Mouse (Mus musculus) heart, adult 2 months (tissue): ENCODE results near the gene Acp4. TPM values are rescaled to one million over a fixed set of nuclear protein-coding genes. Genes with fewer than 3 reads are reported as not detected.

ENCODE experiments used
- DNase-seq, 2 experiments: peaks; one replicate each; pipeline ENCODE4 v3.0.0; 2021
- H3K27ac ChIP-seq: fragments of 200-600 bp; 2 replicates; pipeline ENCODE4 v1.8.1; 2022
- H3K27me3 ChIP-seq: fragments of 200-500 bp; 2 replicates; pipeline ENCODE4 v1.6.1; 2012; ENCODE audit warnings: mild to moderate bottlenecking, low read length, inconsistent platforms, mixed read lengths; ENCODE audit not compliant: control insufficient read depth, insufficient read depth
- H3K36me3 ChIP-seq: fragments of 200-500 bp; 2 replicates; pipeline ENCODE4 v1.6.1; 2012; ENCODE audit warnings: low read length, inconsistent platforms; ENCODE audit not compliant: control insufficient read depth, insufficient read depth
- H3K4me1 ChIP-seq: fragments of 200-500 bp; 2 replicates; pipeline ENCODE4 v1.6.1; 2011; ENCODE audit warnings: low read length; ENCODE audit not compliant: control insufficient read depth, insufficient read depth
- H3K4me3 ChIP-seq: fragments of 200-600 bp; 2 replicates; pipeline ENCODE4 v1.8.1; 2022
- H3K79me2 ChIP-seq: fragments of 200-500 bp; replicated peaks from 2 replicates; pipeline ENCODE4 v1.6.1; 2012; ENCODE audit warnings: mild to moderate bottlenecking, inconsistent platforms, low read length, moderate library complexity, mixed read lengths; ENCODE audit not compliant: control insufficient read depth, insufficient read depth
- H3K9ac ChIP-seq: fragments of 200-500 bp; 2 replicates; pipeline ENCODE4 v1.6.1; 2012; ENCODE audit warnings: low read depth, mild to moderate bottlenecking, control low read depth, inconsistent platforms, low read length, mixed read lengths
- CTCF ChIP-seq: fragments of 200-600 bp; IDR thresholded peaks from 2 replicates; pipeline ENCODE4 v1.8.1; 2022; ENCODE audit warnings: antibody characterized with exemption, mild to moderate bottlenecking, moderate library complexity
- EP300 ChIP-seq: fragments of 200-500 bp; IDR thresholded peaks from 2 replicates; pipeline ENCODE4 v1.6.1; 2011; ENCODE audit warnings: low read depth, low read length, control low read depth; ENCODE audit not compliant: insufficient read depth
- POLR2A ChIP-seq: fragments of 200-500 bp; IDR thresholded peaks from 2 replicates; pipeline ENCODE4 v1.6.1; 2011; ENCODE audit warnings: mild to moderate bottlenecking, low read depth, low read length, control low read depth; ENCODE audit not compliant: insufficient read depth
- WGBS: fragments of 180-500 bp; shearing (Covaris S2); methylation state at CpG from one replicate; pipeline ENCODE4 v1.1.7; 2018; 5-methylcytosine and 5-hydroxymethylcytosine counted together
- intact Hi-C: fragments of 180-260 bp; cut with DNase I; formaldehyde crosslinking; loops from one replicate; pipeline ENCODE4 v1.15.1; 2025
- polyA plus RNA-seq: library from polyadenylated mRNA; depleted of rRNA; stranded (reverse); fragments of >200 nt; gene quantifications from 2 replicates; pipeline ENCODE4 v1.2.3, GENCODE M21; 2012
- total RNA-seq, 2 experiments: library from RNA; stranded (reverse); gene quantifications; 2 replicates each; pipeline ENCODE4 v1.2.3; 2021

Gene Acp4
- total and polyA plus RNA-seq, 3 experiments, result not detected

DNA sequence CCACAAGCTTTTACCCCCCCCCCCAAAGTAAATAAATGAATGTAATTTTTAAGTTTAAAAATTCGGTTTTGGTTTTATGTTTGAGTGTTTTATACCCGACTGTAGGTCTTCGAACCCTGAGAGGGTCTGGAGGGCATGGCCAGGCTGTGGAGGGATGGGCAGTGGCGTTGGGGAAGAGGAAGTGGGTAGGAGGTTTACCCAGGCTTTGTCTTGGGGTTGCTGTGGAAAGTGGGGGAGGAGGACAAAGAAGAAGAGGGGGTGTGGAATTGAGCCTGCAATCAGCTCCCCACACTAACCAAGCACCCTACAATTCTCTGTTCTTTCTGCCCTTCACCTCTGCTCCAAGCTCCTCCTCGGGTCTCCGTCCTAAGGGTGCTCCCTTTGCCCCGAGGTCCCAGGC, 15.4 kb upstream of the Acp4 start:
- no peaks in the 10 kb centered on the region for H3K4me1 ChIP-seq
- 79% methylated on average over 7 of the region's 7 CpGs for WGBS
- TF ChIP-seq CTCF, result no peak
- no peak for TF ChIP-seq POLR2A
- no peak for TF ChIP-seq EP300
- no peaks in the 10 kb centered on the region for H3K36me3 ChIP-seq
- intact Hi-C loops, result no loop called here
- H3K27me3 ChIP-seq, result no peaks in the 10 kb centered on the region; the same call in 1 of the 2 replicates
- no peak overlapping the region for H3K4me3 ChIP-seq
- no peak for DNase-seq
- H3K27ac ChIP-seq, result no peak overlapping the region
- no peak overlapping the region for H3K9ac ChIP-seq
- H3K79me2 ChIP-seq, result no peaks in the 10 kb centered on the region

DNA sequence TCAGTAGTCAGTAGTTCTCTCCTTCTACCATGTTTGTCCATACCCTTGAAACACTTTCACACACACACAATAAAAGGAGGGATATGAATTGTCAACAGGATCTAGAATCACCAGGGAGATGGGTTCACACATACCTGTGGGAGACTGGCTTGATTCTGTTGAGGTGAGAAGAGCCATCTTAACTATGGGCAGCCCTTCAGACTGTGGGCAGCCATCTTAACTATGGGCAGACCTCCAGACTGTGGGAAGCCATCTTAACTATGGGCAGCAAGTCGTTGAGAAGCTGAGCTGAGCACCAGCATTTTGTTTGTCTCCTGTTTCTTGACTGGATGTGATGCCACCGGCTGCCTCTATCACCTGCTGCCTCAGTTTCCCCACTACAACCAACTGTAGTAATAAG, 14.1 kb upstream of the Acp4 start:
- DNase-seq, result no peak
- Histone ChIP-seq H3K27me3 (no peaks in the 10 kb centered on the region; the same call in 1 of the 2 replicates), H3K4me3 (no peak overlapping the region), H3K4me1 (no peaks in the 10 kb centered on the region), H3K9ac (no peak overlapping the region), H3K79me2 (no peaks in the 10 kb centered on the region), H3K27ac (no peak overlapping the region), H3K36me3 (no peaks in the 10 kb centered on the region)
- WGBS, result 75% methylated on average over 2 of the region's 2 CpGs
- intact Hi-C loops, result no loop called here
- TF ChIP-seq POLR2A (no peak), CTCF (no peak), EP300 (no peak)

DNA sequence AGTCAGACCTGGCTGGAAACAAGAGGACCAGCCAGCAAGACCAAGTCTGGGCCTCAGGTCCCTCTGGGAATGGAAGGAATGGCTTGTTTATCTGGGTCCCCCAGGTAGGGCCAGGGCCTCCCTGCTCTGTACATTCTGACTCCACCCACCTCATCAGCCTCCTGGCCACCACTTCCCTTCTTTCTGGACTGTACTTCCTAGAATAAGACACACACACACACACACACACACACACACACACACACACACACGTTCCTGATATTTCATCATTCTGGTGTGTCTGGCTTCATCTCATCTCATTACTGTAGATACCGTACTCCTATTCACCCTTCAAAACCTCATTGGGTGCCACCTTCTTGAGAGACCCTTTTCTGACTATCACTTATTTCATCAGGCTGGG, 12.2 kb upstream of the Acp4 start:
- TF ChIP-seq EP300, result no peak
- H3K9ac ChIP-seq, result no peak overlapping the region
- intact Hi-C loops, result loop anchor here (10.0 kb wide), 1 partner anchor 385 kb away; no protein-coding TSS in a partner anchor
- H3K36me3 ChIP-seq, result no peaks in the 10 kb centered on the region
- H3K79me2 ChIP-seq, result no peaks in the 10 kb centered on the region
- H3K4me1 ChIP-seq, result no peaks in the 10 kb centered on the region
- 65% methylated on average over 2 of the region's 2 CpGs for WGBS
- H3K4me3 ChIP-seq, result no peak overlapping the region
- H3K27ac ChIP-seq, result no peak overlapping the region
- no peaks in the 10 kb centered on the region; the same call in 1 of the 2 replicates for H3K27me3 ChIP-seq
- no peak for DNase-seq

DNA sequence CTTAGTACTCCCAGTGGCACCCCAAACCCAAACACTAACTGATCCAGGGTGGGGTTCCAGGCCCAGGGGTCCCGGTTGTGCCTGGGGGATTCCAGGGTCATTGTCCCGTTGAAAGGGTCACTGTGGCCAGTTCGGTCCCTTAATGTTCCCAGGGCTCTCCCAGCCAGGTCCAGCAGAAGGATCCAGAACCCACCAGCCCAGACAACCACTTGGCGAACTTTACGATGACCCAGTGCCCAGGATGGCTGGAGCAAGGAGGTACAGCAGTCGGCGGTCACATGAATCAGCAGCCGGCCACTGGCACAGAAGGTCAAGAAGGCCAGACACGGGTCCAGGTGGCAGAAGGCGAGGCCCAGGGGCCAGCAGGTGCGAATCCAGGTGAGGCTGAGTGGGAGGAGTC, 10.9 kb upstream of the Acp4 start:
- no peaks in the 10 kb centered on the region for H3K36me3 ChIP-seq
- H3K27ac ChIP-seq, result no peak overlapping the region
- no peaks in the 10 kb centered on the region for H3K4me1 ChIP-seq
- DNase-seq, result no peak
- H3K79me2 ChIP-seq, result no peaks in the 10 kb centered on the region
- 79% methylated on average over 11 of the region's 11 CpGs for WGBS
- intact Hi-C loops, result loop anchor here (10.0 kb wide), 1 partner anchor 387 kb away; no protein-coding TSS in a partner anchor
- H3K27me3 ChIP-seq, result no peaks in the 10 kb centered on the region
- no peak for TF ChIP-seq POLR2A
- no peak for TF ChIP-seq EP300
- no peak for TF ChIP-seq CTCF
- no peak overlapping the region for H3K9ac ChIP-seq
- H3K4me3 ChIP-seq, result no peak overlapping the region

DNA sequence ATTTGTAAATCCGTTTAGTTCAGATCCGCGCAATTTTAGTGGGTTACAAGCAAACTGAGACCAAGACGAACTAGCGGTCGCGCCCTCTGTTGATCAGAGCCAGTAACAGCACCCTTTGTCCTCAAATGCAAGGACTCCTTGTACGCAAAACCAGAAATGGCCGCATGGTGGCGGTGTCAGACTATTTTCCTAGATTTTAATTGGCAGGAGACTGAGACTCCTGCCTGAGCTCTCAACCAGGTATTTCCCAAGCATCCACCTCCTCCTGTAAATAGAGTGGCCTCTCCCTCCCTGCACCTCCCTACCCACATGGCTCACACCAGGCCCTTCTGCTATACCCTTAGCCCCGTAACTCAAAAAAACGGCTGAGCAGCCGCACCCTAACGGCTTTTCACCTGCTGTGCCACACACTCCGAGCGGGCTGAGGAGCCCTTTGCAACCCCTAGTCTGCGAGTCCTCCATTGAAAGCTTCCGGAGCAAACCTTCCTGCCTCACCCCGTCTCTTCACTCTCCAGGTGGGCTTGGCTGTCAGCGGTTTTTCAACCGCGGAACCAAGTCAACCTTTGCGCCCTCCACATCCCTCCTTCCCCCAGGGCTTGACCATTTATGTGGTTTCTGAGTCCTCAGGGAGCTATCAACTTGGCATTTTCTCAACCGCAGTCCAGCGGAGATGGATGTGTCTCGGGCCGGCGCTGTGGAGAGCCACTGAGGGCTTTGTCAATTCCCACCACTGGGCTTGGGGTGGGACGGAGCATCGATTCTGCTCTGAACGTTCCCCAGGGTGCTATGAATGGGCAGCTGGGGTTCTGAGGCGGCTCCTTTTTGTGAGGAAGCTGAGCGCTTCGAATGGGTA, 5.8 kb upstream of the Acp4 start:
- peak; percentile 98 for TF ChIP-seq CTCF
- TF ChIP-seq EP300, result peak; percentile 89
- no peak for TF ChIP-seq POLR2A
- DNase-seq, result peak; percentile 88 to 96
- Histone ChIP-seq H3K4me3 (no peak overlapping the region), H3K27me3 (no peaks in the 10 kb centered on the region), H3K79me2 (no peaks in the 10 kb centered on the region), H3K36me3 (no peaks in the 10 kb centered on the region), H3K9ac (no peak overlapping the region), H3K4me1 (no peaks in the 10 kb centered on the region), H3K27ac (no peak overlapping the region)
- intact Hi-C loops, result loop anchor here (1.0 to 10.0 kb wide), 5 partner anchors 44 to 392 kb away; partner anchors contain the start of gene Clec11a
- 2% methylated on average over 34 of the region's 34 CpGs for WGBS

DNA sequence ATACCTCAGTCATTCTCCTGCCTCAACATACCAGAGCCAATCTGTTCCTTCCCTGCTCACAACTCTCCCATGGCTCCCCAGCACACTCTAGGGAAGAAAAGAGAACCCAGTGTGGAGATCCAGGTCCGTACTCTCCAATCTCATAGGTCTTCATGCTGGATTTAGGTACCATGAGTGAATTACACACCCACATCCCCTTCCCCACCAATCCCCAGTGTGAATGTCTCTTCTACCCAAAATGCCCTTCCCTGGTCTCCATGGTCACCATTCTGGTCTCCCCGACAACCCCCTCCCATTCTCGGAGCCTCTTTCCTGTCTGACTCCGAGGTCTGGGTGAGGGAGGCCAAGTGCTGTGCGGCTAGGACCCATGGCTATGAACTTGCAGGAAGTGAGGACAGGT, 4.0 kb upstream of the Acp4 start, which contains the start of gene Gm15517:
Gm15517 (plus strand) TSS at position 301 of the 400 bp plus-strand sequence.
- Histone ChIP-seq H3K9ac (no peak within 1 kb of the TSS), H3K4me3 (no peak within 1 kb of the TSS), H3K79me2 (no peaks in the 10 kb centered on the region), H3K36me3 (no peaks in the 10 kb centered on the region), H3K4me1 (no peaks in the 10 kb centered on the region), H3K27ac (no peak within 1 kb of the TSS), H3K27me3 (no peaks in the 10 kb centered on the region)
- no peak for TF ChIP-seq POLR2A
- TF ChIP-seq CTCF, result no peak
- intact Hi-C loops, result loop anchor here (5.0 to 10.0 kb wide), 3 partner anchors 46 to 394 kb away; partner anchors contain the start of gene Clec11a
- DNase-seq, result no peak
- WGBS, result 50% methylated on average over 5 of the region's 5 CpGs
